Mouse (Mus musculus) liver, postnatal 0 days (tissue): ENCODE results near the gene Inpp4b.
"Not testable (repeated sequence)": the region's sequence is repeated elsewhere in the genome, so short reads cannot be mapped to it uniquely, and the experiment has no call there.

Source experiments
- CTCF ChIP-seq: sonication (generic); IDR thresholded peaks from 2 replicates; pipeline ENCODE4 v1.5.1; 2016; ENCODE audit warnings: antibody characterized with exemption, low read depth
- EP300 ChIP-seq: IDR thresholded peaks from 2 replicates; pipeline ENCODE4 v1.6.1; 2016; ENCODE audit warnings: antibody characterized with exemption, low read depth, mild to moderate bottlenecking

- TF ChIP-seq CTCF, EP300: not testable (repeated sequence)
Measured at GRCm38 (mm10) chr8:82086631-82087030, 744.3 kb downstream of the Inpp4b start.
